Mouse (Mus musculus) megakaryocyte-erythroid progenitor cell, adult 5-6 weeks (primary cell): ENCODE results near the gene Nelfe. TPM values are rescaled to one million over a fixed set of nuclear protein-coding genes. Genes with fewer than 3 reads are reported as not detected.
A peak's percentile ranks its signal among the peaks of the same experiment; 100 is the strongest.
"Not testable (repeated sequence)": the region's sequence is repeated elsewhere in the genome, so short reads cannot be mapped to it uniquely, and the experiment has no call there.

Experiments
- ATAC-seq: replicated peaks from 2 replicates; pipeline ENCODE4 v1.8.0; 2016; ENCODE audit warnings: mild to moderate bottlenecking, inconsistent platforms; ENCODE audit not compliant: severe bottlenecking, poor library complexity, low FRiP score, low TSS enrichment
- total RNA-seq, 2 experiments: library from RNA; stranded (forward) in 1 of 2; stranded (reverse) in 1 of 2; fragments of 200-1000, 215-1000 nt in 1 of 2; fragments of >200 nt in 1 of 2; fragmentation: Nextera tagmentation in 1 of 2; gene quantifications; 2 replicates each; pipeline ENCODE4 v1.2.3; 2014 to 2017

Gene Nelfe
- total RNA-seq (2014; fragmentation: Nextera tagmentation) (59.5 and 64.1 TPM in 2 replicates), total RNA-seq (2017) (21.0 and 29.6 TPM in 2 replicates)

GRCm38 (mm10) chr17:34849722-34850516 lies at the start of gene Nelfe, which contains the start of gene Skiv2l:
Nelfe (plus strand) TSS chr17:34850391.
Skiv2l (minus strand) TSS chr17:34850210.
- peak; percentile 94 for ATAC-seq

GRCm38 (mm10) chr17:34800781-34801305 lies 49.3 kb upstream of the Nelfe start:
- not testable (repeated sequence) for ATAC-seq

- not testable (repeated sequence) for ATAC-seq
Observed at GRCm38 (mm10) chr17:34802756-34803155, 47.4 kb upstream of the Nelfe start.

- not testable (repeated sequence) for ATAC-seq
Observed at GRCm38 (mm10) chr17:34803367-34803766, 46.8 kb upstream of the Nelfe start.

GRCm38 (mm10) chr17:34804301-34804700 lies 45.9 kb upstream of the Nelfe start, which contains the start of gene Cyp21a1:
Cyp21a1 (minus strand) TSS chr17:34804561.
- not testable (repeated sequence) for ATAC-seq

- ATAC-seq, result no peak
Observed at GRCm38 (mm10) chr17:34804871-34805562, 45.2 kb upstream of the Nelfe start.

- ATAC-seq, result no peak
Observed at GRCm38 (mm10) chr17:34807176-34807575, 43.0 kb upstream of the Nelfe start.

- ATAC-seq, result no peak
Observed at GRCm38 (mm10) chr17:34808599-34809205, 41.5 kb upstream of the Nelfe start.

- not testable (repeated sequence) for ATAC-seq
Observed at GRCm38 (mm10) chr17:34810411-34810810, 39.8 kb upstream of the Nelfe start.

GRCm38 (mm10) chr17:34810811-34811210 lies 39.4 kb upstream of the Nelfe start:
- ATAC-seq, result not testable (repeated sequence)

GRCm38 (mm10) chr17:34811275-34811674 lies 38.9 kb upstream of the Nelfe start:
- no peak for ATAC-seq

GRCm38 (mm10) chr17:34813747-34814146 lies 36.4 kb upstream of the Nelfe start:
- ATAC-seq, result not testable (repeated sequence)

- ATAC-seq, result no peak
Observed at GRCm38 (mm10) chr17:34814818-34815370, 35.3 kb upstream of the Nelfe start.

- ATAC-seq, result not testable (repeated sequence)
Observed at GRCm38 (mm10) chr17:34830776-34831175, 19.4 kb upstream of the Nelfe start.

GRCm38 (mm10) chr17:34836155-34836855 lies 13.9 kb upstream of the Nelfe start:
- peak; percentile 60 for ATAC-seq

- peak; percentile 96 for ATAC-seq
Observed at GRCm38 (mm10) chr17:34836856-34837221, 13.4 kb upstream of the Nelfe start, which contains the start of the genes Stk19 and Dxo. Stk19 (minus strand) TSS chr17:34836945. Dxo (plus strand) TSS chr17:34837019.

- no peak for ATAC-seq
Observed at GRCm38 (mm10) chr17:34837464-34838324, 12.5 kb upstream of the Nelfe start.

- ATAC-seq, result no peak
Observed at GRCm38 (mm10) chr17:34838785-34839184, 11.4 kb upstream of the Nelfe start.
